Mouse (Mus musculus) heart, postnatal 0 days (tissue): Measurements from ENCODE around the gene Dbp.

ENCODE experiments used
- CTCF ChIP-seq: IDR thresholded peaks from 2 replicates; pipeline ENCODE4 v1.5.1; 2016; ENCODE audit warnings: antibody characterized with exemption, control low read depth, low read depth
- EP300 ChIP-seq: IDR thresholded peaks from 2 replicates; pipeline ENCODE4 v1.6.1; 2016; ENCODE audit warnings: antibody characterized with exemption, low read depth

DNA sequence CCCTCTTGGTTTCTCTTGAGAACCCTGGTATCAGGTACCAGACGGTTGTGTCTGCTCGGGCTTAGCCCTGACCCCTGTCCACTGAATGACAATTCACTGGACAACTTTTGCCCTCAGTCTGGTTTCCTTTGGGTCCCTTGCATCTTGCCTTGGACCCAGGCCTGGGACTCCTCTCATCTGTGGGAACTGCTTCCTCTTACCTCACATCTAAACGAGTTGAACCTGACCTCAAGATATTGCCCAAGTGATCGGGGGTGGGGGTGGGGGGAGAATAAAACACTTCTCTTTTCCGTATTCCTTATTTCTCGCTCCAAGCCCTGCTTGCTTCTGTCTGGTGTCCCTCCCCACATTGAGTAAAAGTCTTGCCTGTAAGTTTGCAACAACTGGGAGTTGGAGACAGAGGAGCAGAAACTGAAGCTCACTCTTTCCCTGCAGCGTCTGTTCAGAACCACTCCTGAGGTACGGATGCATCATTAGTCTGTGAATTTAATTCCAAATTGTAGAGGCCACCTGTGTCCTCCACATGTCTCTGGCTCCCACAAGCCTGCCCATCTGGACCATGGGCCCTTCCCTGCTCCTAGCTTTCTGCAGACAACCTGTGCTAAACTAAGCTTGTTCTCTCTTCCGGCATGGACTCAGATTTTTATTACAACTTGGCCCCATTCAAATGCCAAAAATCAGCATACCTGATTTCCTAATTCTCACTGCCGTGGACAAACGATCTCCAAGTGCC, 44.0 kb upstream of the Dbp start:
- no peak for TF ChIP-seq CTCF
- TF ChIP-seq EP300: no peak
